Mouse (Mus musculus) heart, postnatal 0 days (tissue): Measurements from ENCODE around the gene Syt8.

ENCODE experiments used
- CTCF ChIP-seq: IDR thresholded peaks from 2 replicates; pipeline ENCODE4 v1.5.1; 2016; ENCODE audit warnings: antibody characterized with exemption, control low read depth, low read depth
- EP300 ChIP-seq: IDR thresholded peaks from 2 replicates; pipeline ENCODE4 v1.6.1; 2016; ENCODE audit warnings: antibody characterized with exemption, low read depth

- no peak for TF ChIP-seq CTCF
- no peak for TF ChIP-seq EP300
These were observed 50.1 kb downstream of the Syt8 start for GRCm38 (mm10) chr7:142484780-142485179.
